Comparison of ENCODE assay signal across 8 mouse cellular contexts in genomic region chr11:69913554-69914371, GRCm38 (mm10). TPM values are rescaled to one million over a fixed set of nuclear protein-coding genes. Genes with fewer than 3 reads are reported as not detected.
DNase-seq lines count a peak whose midpoint lies in the region; ATAC-seq lines count a peak whose summit lies in the region.

Gene Gps2, plus strand, starts transcription at chr11:69913888.

- peak; percentile 79 for ATAC-seq in heart, embryonic 13.5 days (ENCODE audit: extremely low read depth, insufficient number of reproducible peaks, low FRiP score, low TSS enrichment)
- ATAC-seq in liver, embryonic 11.5 days (replicated peaks; ENCODE audit: low FRiP score): peak; percentile 72

- H3K27ac ChIP-seq in heart, embryonic 13.5 days (replicated peaks): peak within 1 kb of the TSS; percentile 87
- peak within 1 kb of the TSS; percentile 96 for H3K27ac ChIP-seq in liver, embryonic 11.5 days (ENCODE audit: low read depth, low read length)

- peaks cover 52% of the 10 kb centered on the region for H3K4me1 ChIP-seq in heart, embryonic 13.5 days
- peaks cover 36% of the 10 kb centered on the region for H3K4me1 ChIP-seq in liver, embryonic 11.5 days (replicated peaks; ENCODE audit: control insufficient read depth, insufficient read depth, low read length)

- H3K36me3 ChIP-seq in heart, embryonic 13.5 days: peaks cover 89% of the 10 kb centered on the region
- H3K36me3 ChIP-seq in liver, embryonic 11.5 days (ENCODE audit: control insufficient read depth, insufficient read depth, low read length): peaks cover 67% of the 10 kb centered on the region
- H3K36me3 ChIP-seq in splenic B cell, adult 2 months (ENCODE audit: control insufficient read depth, insufficient read depth, low read length, poor library complexity, severe bottlenecking): peaks cover 27% of the 10 kb centered on the region

- no peaks in the 10 kb centered on the region for H3K27me3 ChIP-seq in heart, embryonic 13.5 days (replicated peaks)
- H3K27me3 ChIP-seq in liver, embryonic 11.5 days (replicated peaks; ENCODE audit: control insufficient read depth, insufficient read depth, low read length): no peaks in the 10 kb centered on the region
- H3K27me3 ChIP-seq in splenic B cell, adult 2 months (ENCODE audit: control insufficient read depth, insufficient read depth, low read length, poor library complexity, severe bottlenecking): no peaks in the 10 kb centered on the region

- peak within 1 kb of the TSS; percentile 91 for H3K4me2 ChIP-seq in heart, embryonic 13.5 days
- H3K4me2 ChIP-seq in liver, embryonic 11.5 days: peak within 1 kb of the TSS; percentile 96

- no peaks in the 10 kb centered on the region for H3K9me3 ChIP-seq in heart, embryonic 13.5 days
- H3K9me3 ChIP-seq in liver, embryonic 11.5 days (ENCODE audit: control insufficient read depth, low read length): no peaks in the 10 kb centered on the region

- 2% methylated on average over 59 of the region's 61 CpGs for WGBS in heart, embryonic 13.5 days
- 2% methylated on average over 59 of the region's 61 CpGs for WGBS in liver, embryonic 11.5 days

- H3K9ac ChIP-seq in heart, embryonic 13.5 days: peak within 1 kb of the TSS; percentile 89
- H3K9ac ChIP-seq in liver, embryonic 11.5 days (ENCODE audit: low read depth, low read length): peak within 1 kb of the TSS; percentile 90

- DNase-seq in CD8-positive naive resting alpha-beta T cell, adult 2 months (ENCODE audit: low read depth in 2 of 2, low spot score in 2 of 2): peak; percentile 85 to 88
- DNase-seq in c-Kit-negative CD71-positive TER-119-positive erythroid progenitor cells, embryonic 14.5 days (ENCODE audit: low read depth, low spot score): peak; percentile 86
- DNase-seq in fibroblast of lung, adult 2 months (ENCODE audit: low read depth): peak; percentile 73
- DNase-seq in kidney, postnatal 10 days: peak; percentile 95
- peak; percentile 93 for DNase-seq in liver, embryonic 11.5 days (ENCODE audit: low spot score)
- peak; percentile 93 for DNase-seq in naive thymus-derived CD4-positive, alpha-beta T cell, adult 2 months (ENCODE audit: low read depth)
- DNase-seq in splenic B cell, adult 2 months (ENCODE audit: low read depth, low spot score): peak; percentile 94

- peak within 1 kb of the TSS; percentile 79 for H3K4me3 ChIP-seq in heart, embryonic 13.5 days
- H3K4me3 ChIP-seq in liver, embryonic 11.5 days (ENCODE audit: low read depth, low read length): peak within 1 kb of the TSS; percentile 94

RNA-seq across cellular contexts. Expression of gene Gps2, which starts in this region (rescaled TPM):
- polyA plus RNA-seq in heart, embryonic 13.5 days (2015; fragmentation: Nextera tagmentation; extraction: Ambion mirVana): 45.0 and 52.2 TPM in 2 replicates
- polyA plus RNA-seq in liver, embryonic 11.5 days (2014; fragmentation: Nextera tagmentation; extraction: Ambion mirVana): 121 and 130 TPM in 2 replicates

Comparison
In these comparisons a context has a peak if more than half of its experiments do, and no peak if none do; other contexts are left out.
1. Peak in every context shown above with its lines: DNase-seq, ATAC-seq, H3K4me3 ChIP-seq and H3K27ac ChIP-seq.